Mouse (Mus musculus): ENCODE data around the gene Cpm. TPM values are rescaled to one million over a fixed set of nuclear protein-coding genes. Genes with fewer than 3 reads are reported as not detected.

Cpm gene
- polyA plus RNA-seq, 1 experiment: 0.07 TPM

DNA sequence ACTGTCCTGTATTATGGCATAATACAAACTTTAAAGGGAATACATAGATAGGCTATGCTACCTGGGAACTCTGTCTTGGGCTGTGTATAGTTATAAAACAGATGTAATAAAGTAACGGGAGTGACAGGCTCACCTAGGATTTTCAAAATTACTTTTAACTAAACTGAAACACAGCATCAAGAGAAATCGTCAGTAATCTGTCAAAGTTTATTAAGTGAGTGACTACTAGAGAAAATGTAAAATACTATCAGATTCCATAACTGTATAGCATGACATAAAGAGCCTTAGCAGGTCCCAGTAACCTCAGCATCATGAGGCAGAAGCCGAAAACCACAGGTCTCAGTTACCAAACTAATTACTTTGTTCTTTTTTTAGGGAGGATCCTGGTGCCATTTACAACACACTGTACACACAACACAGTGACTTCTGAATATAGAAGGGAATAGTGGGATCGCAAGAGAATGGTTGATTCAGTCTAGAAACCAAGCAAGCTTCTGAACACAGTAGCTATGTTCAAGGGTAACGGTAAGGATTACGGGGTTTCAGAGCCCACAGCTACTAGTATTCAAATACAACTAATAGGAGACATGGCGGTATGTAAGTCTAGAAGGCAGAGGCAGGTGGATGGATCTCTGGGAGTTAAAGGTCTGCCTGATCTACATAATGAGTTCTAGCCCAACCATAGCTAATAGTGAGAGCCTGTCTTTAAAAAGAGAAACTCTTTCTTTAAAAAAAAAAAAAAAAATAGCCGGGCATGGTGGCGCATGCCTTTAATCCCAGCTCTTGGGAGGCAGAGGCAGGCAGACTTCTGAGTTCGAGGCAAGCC is 69.2 kb downstream of the Cpm start:
- H3K4me2 ChIP-seq (ENCODE audit: low read depth): no peak overlapping the region
- H3K36me3 ChIP-seq (ENCODE audit: control insufficient read depth, insufficient read depth): peaks cover 93% of the 10 kb centered on the region
- H3K4me3 ChIP-seq: no peak overlapping the region
- peaks cover 21% of the 10 kb centered on the region for H3K79me2 ChIP-seq (ENCODE audit: control insufficient read depth, insufficient read depth)
- no peaks in the 10 kb centered on the region for H3K27me3 ChIP-seq (ENCODE audit: control insufficient read depth, insufficient read depth, insufficient read length)
- TF ChIP-seq USF1 (IDR thresholded peaks at IDR 0.05; ENCODE audit: low read depth) (no peak), SRF (IDR thresholded peaks at IDR 0.05; ENCODE audit: control insufficient read depth, insufficient read length, low read depth) (no peak), POLR2A (IDR thresholded peaks at IDR 0.05; ENCODE audit: insufficient read length, low read depth) (no peak), MYOD1 (IDR thresholded peaks at IDR 0.05; ENCODE audit: control insufficient read depth in 1 of 3, insufficient read length in 2 of 3, low read depth in 2 of 3) (no peak), MYOG (IDR thresholded peaks at IDR 0.05; ENCODE audit: control insufficient read depth in 1 of 3, insufficient read depth in 1 of 3, insufficient read length in 2 of 3, low read depth in 2 of 3) (no peak), E2F4 (IDR thresholded peaks at IDR 0.05; ENCODE audit: insufficient read depth) (no peak), CEBPB (IDR thresholded peaks at IDR 0.05; ENCODE audit: insufficient read depth, poor library complexity, severe bottlenecking) (no peak), POLR2AphosphoS2 (IDR thresholded peaks at IDR 0.05; ENCODE audit: insufficient read length, low read depth) (no peak), MAX (IDR thresholded peaks at IDR 0.05; ENCODE audit: low read depth) (no peak), TCF12 (IDR thresholded peaks at IDR 0.05; ENCODE audit: insufficient read depth, poor library complexity, severe bottlenecking) (no peak), TCF3 (IDR thresholded peaks at IDR 0.05; ENCODE audit: insufficient read length, low read depth) (no peak), REST (IDR thresholded peaks at IDR 0.05; ENCODE audit: insufficient read depth, insufficient read length) (no peak)
- no peak overlapping the region for H3ac ChIP-seq (ENCODE audit: control insufficient read depth, insufficient read length)

DNA sequence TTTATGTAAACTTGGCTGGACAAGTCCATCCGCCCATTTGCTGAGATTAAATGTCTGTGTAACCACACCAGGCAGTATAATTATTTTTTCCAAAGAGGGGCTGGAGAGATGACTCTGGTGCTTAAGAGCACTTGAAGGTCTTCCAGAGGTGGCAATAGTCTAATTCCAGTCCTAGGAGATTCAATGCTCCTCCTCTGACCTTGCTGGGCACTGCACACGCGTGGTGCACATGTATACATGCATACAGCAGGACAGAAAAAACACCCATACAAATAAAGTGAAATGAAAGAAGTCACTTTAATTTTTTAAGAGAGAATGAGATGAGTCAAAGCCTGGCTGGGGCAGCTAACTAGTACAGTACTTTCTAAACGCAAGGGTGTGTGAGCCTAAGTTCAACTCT is 70.6 kb downstream of the Cpm start:
- Histone ChIP-seq H3K27me3 (ENCODE audit: control insufficient read depth, insufficient read depth, insufficient read length) (no peaks in the 10 kb centered on the region), H3ac (ENCODE audit: control insufficient read depth, insufficient read length) (no peak overlapping the region), H3K4me2 (ENCODE audit: low read depth) (no peak overlapping the region), H3K4me3 (no peak overlapping the region), H3K36me3 (ENCODE audit: control insufficient read depth, insufficient read depth) (peaks cover 96% of the 10 kb centered on the region), H3K79me2 (ENCODE audit: control insufficient read depth, insufficient read depth) (peaks cover 28% of the 10 kb centered on the region)
- no peak for TF ChIP-seq MYOD1 (IDR thresholded peaks at IDR 0.05; ENCODE audit: control insufficient read depth in 1 of 3, insufficient read length in 2 of 3, low read depth in 2 of 3)

DNA sequence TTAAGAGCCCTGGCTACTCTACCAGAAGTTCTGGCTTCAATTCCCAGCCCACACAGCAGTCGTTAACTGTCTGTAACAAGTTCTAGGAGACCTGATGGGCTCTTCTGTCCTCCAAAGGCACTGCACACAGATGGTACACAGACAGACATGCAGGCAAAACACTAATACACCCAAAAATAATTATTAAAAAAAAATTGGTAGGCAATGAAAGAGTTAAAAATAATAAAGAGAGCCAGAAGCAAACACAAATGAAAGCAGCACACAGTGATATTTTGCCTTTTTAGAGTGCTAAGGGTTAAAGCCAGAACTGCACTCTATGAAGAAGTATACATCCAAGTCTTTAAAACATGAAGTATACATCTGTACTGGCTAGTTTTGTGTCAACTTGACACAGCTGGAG is 71.2 kb downstream of the Cpm start:
- TF ChIP-seq SRF (IDR thresholded peaks at IDR 0.05; ENCODE audit: control insufficient read depth, insufficient read length, low read depth) (no peak), REST (IDR thresholded peaks at IDR 0.05; ENCODE audit: insufficient read depth, insufficient read length) (no peak), POLR2AphosphoS2 (IDR thresholded peaks at IDR 0.05; ENCODE audit: insufficient read length, low read depth) (no peak), MYOG (IDR thresholded peaks at IDR 0.05; ENCODE audit: control insufficient read depth in 1 of 3, insufficient read depth in 1 of 3, insufficient read length in 2 of 3, low read depth in 2 of 3) (no peak), MAX (IDR thresholded peaks at IDR 0.05; ENCODE audit: low read depth) (no peak), E2F4 (IDR thresholded peaks at IDR 0.05; ENCODE audit: insufficient read depth) (no peak), USF1 (IDR thresholded peaks at IDR 0.05; ENCODE audit: low read depth) (no peak), TCF12 (IDR thresholded peaks at IDR 0.05; ENCODE audit: insufficient read depth, poor library complexity, severe bottlenecking) (no peak), POLR2A (IDR thresholded peaks at IDR 0.05; ENCODE audit: insufficient read length, low read depth) (no peak), CEBPB (IDR thresholded peaks at IDR 0.05; ENCODE audit: insufficient read depth, poor library complexity, severe bottlenecking) (no peak), MYOD1 (IDR thresholded peaks at IDR 0.05; ENCODE audit: control insufficient read depth in 1 of 3, insufficient read length in 2 of 3, low read depth in 2 of 3) (no peak), TCF3 (IDR thresholded peaks at IDR 0.05; ENCODE audit: insufficient read length, low read depth) (no peak)
- Histone ChIP-seq H3K4me2 (ENCODE audit: low read depth) (no peak overlapping the region), H3K4me3 (no peak overlapping the region), H3K36me3 (ENCODE audit: control insufficient read depth, insufficient read depth) (peaks cover 96% of the 10 kb centered on the region), H3K79me2 (ENCODE audit: control insufficient read depth, insufficient read depth) (peaks cover 34% of the 10 kb centered on the region), H3ac (ENCODE audit: control insufficient read depth, insufficient read length) (no peak overlapping the region), H3K27me3 (ENCODE audit: control insufficient read depth, insufficient read depth, insufficient read length) (no peaks in the 10 kb centered on the region)

DNA sequence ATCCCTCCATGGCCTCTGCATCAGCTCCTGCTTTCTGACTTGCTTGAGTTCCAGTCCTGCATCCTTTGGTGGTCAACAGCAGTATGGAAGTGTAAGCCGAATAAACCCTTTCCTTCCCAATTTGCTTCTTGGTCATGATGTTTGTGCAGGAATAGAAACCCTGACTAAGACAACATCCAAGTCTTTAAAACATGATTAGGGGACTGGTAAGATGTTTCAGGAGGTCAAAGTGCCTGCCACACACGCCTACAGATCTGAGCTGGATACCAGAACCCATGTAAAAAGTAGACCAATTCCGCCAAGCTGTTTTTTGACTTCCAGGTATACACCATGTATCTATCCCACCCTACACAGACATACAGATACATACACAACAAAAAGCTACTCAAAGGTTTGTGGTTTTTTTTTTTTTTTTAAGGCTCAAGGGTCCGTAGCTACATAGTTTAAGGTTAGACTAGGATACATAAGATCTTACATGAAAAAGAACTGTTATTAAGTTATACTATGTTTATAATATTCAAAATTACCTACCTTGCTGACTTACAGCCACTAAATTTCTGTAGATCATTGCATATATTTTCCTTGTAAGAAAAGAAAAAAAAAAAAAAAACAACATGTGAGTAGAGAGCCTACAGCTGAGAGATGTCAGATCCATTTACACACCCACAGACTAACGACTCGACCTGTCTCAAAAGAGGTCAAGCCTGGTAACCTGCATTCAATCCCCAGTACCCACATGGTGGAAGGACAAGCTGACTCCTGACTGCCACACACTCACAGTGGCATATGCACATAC is 71.9 kb downstream of the Cpm start:
- Histone ChIP-seq H3K27me3 (ENCODE audit: control insufficient read depth, insufficient read depth, insufficient read length) (no peaks in the 10 kb centered on the region), H3K36me3 (ENCODE audit: control insufficient read depth, insufficient read depth) (peaks cover 89% of the 10 kb centered on the region), H3K79me2 (ENCODE audit: control insufficient read depth, insufficient read depth) (peaks cover 41% of the 10 kb centered on the region), H3K4me2 (ENCODE audit: low read depth) (no peak overlapping the region), H3ac (ENCODE audit: control insufficient read depth, insufficient read length) (no peak overlapping the region), H3K4me3 (no peak overlapping the region)
- TF ChIP-seq POLR2A (IDR thresholded peaks at IDR 0.05; ENCODE audit: insufficient read length, low read depth): no peak
- no peak for TF ChIP-seq MYOD1 (IDR thresholded peaks at IDR 0.05; ENCODE audit: control insufficient read depth in 1 of 3, insufficient read length in 2 of 3, low read depth in 2 of 3)
- no peak for TF ChIP-seq CEBPB (IDR thresholded peaks at IDR 0.05; ENCODE audit: insufficient read depth, poor library complexity, severe bottlenecking)
- TF ChIP-seq TCF3 (IDR thresholded peaks at IDR 0.05; ENCODE audit: insufficient read length, low read depth): no peak
- no peak for TF ChIP-seq POLR2AphosphoS2 (IDR thresholded peaks at IDR 0.05; ENCODE audit: insufficient read length, low read depth)
- TF ChIP-seq MYOG (IDR thresholded peaks at IDR 0.05; ENCODE audit: control insufficient read depth in 1 of 3, insufficient read depth in 1 of 3, insufficient read length in 2 of 3, low read depth in 2 of 3): no peak
